ENCODE assay signal across 8 mouse cellular contexts in the genomic region with DNA sequence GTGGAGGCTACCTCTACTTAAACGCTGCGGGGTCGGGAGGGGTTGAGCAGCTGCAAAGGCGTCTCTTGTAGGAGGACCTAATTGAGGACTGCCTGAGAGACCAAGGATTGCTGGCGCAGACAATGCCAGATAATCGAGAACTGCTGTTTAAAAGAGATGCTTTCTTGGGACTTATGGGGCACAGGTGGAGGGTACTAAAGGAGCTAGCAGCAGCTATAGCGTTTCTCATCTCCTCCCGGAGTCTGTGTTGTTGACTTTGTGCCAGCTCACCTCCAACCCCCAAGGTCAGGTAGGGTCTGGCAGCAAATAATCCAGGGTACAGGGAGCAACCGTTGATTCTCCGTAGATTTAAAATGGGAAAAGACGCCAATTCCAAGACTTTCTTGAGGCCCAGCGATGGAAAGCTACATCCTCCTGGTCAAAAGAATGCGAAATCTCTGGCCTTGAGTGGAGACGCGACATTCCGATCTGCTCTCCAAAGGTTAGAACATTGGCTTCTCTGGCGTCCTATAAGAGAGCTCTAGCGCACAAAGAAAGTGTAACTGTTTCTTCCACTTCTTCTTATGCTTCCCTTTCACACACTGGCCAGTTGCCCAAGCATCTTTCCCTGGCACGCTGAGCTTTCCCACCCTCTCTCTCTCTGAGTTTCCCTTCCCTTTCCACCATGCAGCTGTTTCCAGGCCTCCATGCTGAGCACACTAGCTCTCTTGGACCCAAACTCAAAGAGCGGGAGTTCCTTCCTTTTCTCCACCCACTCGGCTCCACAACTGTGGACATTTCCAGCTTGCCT.
DNase-seq lines count a peak whose midpoint lies in the region.

No protein-coding gene starts in this region.

- peak; percentile 19 for DNase-seq in kidney, postnatal 14 days
- no peak for DNase-seq in kidney, postnatal 25 days
- peak; percentile 15 to 31 for DNase-seq in gastrocnemius, adult 8-10 months (ENCODE audit: low spot score in 2 of 2)
- peak; percentile 67 for DNase-seq in heart, postnatal 14 days
- peak; percentile 52 to 53 for DNase-seq in right cerebral cortex, postnatal 10 days (ENCODE audit: low spot score in 2 of 2)
- no peak for DNase-seq in thymus, adult 18-20 months
- DNase-seq in T-cell, adult 2 months (ENCODE audit: low spot score), result no peak
- no peak for DNase-seq in Muller cell, postnatal 12 days (ENCODE audit: inconsistent ontology term)

- intact Hi-C loops in heart, postnatal 14 days (cut with DNase I), result no loop called here

Comparison
In these comparisons a context has a peak if more than half of its experiments do, and no peak if none do; other contexts are left out.
1. DNase-seq: peak in kidney, postnatal 14 days (single experiment), gastrocnemius, adult 8-10 months (2 of 2), heart, postnatal 14 days (2 of 2) and right cerebral cortex, postnatal 10 days (2 of 2); none in kidney, postnatal 25 days (0 of 2), thymus, adult 18-20 months (0 of 2), T-cell, adult 2 months (single experiment) and Muller cell, postnatal 12 days (single experiment).